Mouse (Mus musculus): ENCODE data around the gene Hmg20b. TPM values are rescaled to one million over a fixed set of nuclear protein-coding genes. Genes with fewer than 3 reads are reported as not detected.

Hmg20b gene
- polyA plus RNA-seq, 1 experiment from 2014 or later, result 100 TPM

DNA sequence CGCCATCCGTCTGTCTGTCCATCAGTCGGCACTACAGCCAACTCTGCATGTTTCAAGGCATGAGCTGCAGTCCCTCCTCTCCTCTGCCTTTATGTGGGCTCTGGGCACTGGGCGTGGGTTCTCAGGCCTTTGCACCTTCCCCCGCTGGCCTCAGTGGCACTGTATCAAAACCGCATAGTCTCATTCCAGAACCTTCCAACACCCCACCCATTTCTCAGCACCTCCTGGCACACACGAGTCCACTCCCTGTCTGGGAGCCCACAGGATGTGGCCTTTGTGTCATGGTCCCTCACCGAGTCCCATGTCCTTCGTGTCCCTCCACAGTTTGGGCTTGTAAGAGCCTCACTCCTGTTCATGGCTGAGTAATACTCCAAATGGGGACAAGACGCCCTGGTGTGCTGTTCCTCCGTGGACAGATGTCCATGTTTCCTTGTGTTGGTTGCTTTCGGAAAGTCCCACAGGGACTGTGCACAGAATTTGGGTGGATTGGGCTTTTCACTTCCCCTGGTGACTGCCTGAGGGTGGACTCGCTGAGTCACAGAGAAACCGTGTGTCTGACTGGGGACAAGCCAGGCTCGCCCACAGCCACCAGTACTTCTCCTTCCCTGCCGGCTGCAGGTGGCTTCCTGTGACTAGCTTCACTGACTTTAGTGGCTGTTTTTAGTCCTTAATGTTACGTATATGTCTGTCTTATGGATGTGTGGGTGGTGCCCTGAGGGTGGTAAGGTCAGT, 51.7 kb downstream of the Hmg20b start:
- Histone ChIP-seq H3K27me3 (ENCODE audit: control insufficient read depth, insufficient read depth, low read length) (no peaks in the 10 kb centered on the region), H3K4me3 (ENCODE audit: low read depth, low read length) (no peak overlapping the region), H3K36me3 (ENCODE audit: control insufficient read depth, insufficient read depth, low read length) (no peaks in the 10 kb centered on the region), H3K27ac (ENCODE audit: low read depth, low read length) (no peak overlapping the region), H3K4me2 (replicated peaks; ENCODE audit: low read depth, low read length) (no peak overlapping the region), H3K9ac (ENCODE audit: low read depth, low read length) (no peak overlapping the region), H3K9me3 (ENCODE audit: control insufficient read depth, low read length) (no peaks in the 10 kb centered on the region), H3K4me1 (replicated peaks; ENCODE audit: control insufficient read depth, insufficient read depth, low read length) (peaks cover 7% of the 10 kb centered on the region; the same call in 1 of the 2 replicates)
- ATAC-seq (ENCODE audit: low FRiP score) (no peak), DNase-seq (ENCODE audit: low spot score) (no peak)
- 94% methylated on average over 17 of the region's 17 CpGs for WGBS

- no peaks in the 10 kb centered on the region for H3K36me3 ChIP-seq (ENCODE audit: control insufficient read depth, insufficient read depth, low read length)
- H3K27me3 ChIP-seq (ENCODE audit: control insufficient read depth, insufficient read depth, low read length), result no peaks in the 10 kb centered on the region
- H3K9me3 ChIP-seq (ENCODE audit: control insufficient read depth, low read length), result no peaks in the 10 kb centered on the region
- H3K4me2 ChIP-seq (replicated peaks; ENCODE audit: low read depth, low read length), result no peak overlapping the region
- DNase-seq (ENCODE audit: low spot score) (no peak), ATAC-seq (ENCODE audit: low FRiP score) (no peak)
- no peak overlapping the region for H3K9ac ChIP-seq (ENCODE audit: low read depth, low read length)
- WGBS, result 61% methylated on average over 10 of the region's 10 CpGs
- no peak overlapping the region for H3K27ac ChIP-seq (ENCODE audit: low read depth, low read length)
- H3K4me1 ChIP-seq (replicated peaks; ENCODE audit: control insufficient read depth, insufficient read depth, low read length), result peaks cover 7% of the 10 kb centered on the region; the same call in 1 of the 2 replicates
- H3K4me3 ChIP-seq (ENCODE audit: low read depth, low read length), result no peak overlapping the region
Observed at GRCm38 (mm10) chr10:81297845-81298244, 52.4 kb downstream of the Hmg20b start.

DNA sequence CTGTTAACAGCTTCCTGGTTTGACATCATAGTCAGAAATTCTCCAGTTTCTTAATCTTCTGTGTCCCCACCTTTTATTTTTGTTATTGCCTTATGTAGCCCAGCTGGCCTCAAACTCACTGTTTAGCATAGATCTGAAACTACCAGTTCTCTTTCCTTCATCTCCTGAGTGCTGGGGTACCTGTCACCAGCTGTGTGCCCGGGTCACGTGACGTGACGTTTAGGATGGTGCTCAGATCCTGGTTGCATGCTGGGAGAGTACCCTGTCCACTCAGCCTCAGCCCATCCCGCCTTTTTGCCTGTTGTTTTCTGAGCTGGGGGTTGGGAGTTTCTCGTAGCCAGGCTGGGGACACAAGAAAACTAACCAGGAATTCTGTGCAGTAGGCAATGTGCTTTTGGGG, 53.0 kb downstream of the Hmg20b start:
- Histone ChIP-seq H3K27me3 (ENCODE audit: control insufficient read depth, insufficient read depth, low read length) (no peaks in the 10 kb centered on the region), H3K27ac (ENCODE audit: low read depth, low read length) (no peak overlapping the region), H3K4me2 (replicated peaks; ENCODE audit: low read depth, low read length) (no peak overlapping the region), H3K4me1 (replicated peaks; ENCODE audit: control insufficient read depth, insufficient read depth, low read length) (peaks cover 7% of the 10 kb centered on the region; the same call in 1 of the 2 replicates), H3K4me3 (ENCODE audit: low read depth, low read length) (no peak overlapping the region), H3K9me3 (ENCODE audit: control insufficient read depth, low read length) (no peaks in the 10 kb centered on the region), H3K9ac (ENCODE audit: low read depth, low read length) (no peak overlapping the region), H3K36me3 (ENCODE audit: control insufficient read depth, insufficient read depth, low read length) (no peaks in the 10 kb centered on the region)
- DNase-seq (ENCODE audit: low spot score) (no peak), ATAC-seq (ENCODE audit: low FRiP score) (no peak)
- 73% methylated on average over 6 of the region's 6 CpGs for WGBS

Other genes starting within 250 kb of the Hmg20b start
- 201 and 203 TPM in 2 replicates for gene Map2k2, start 244.6 kb downstream of the Hmg20b start, polyA plus RNA-seq (2014; fragmentation: Nextera tagmentation; extraction: Ambion mirVana)
- 6.6 and 7.9 TPM in 2 replicates for gene Zbtb7a, start 215.3 kb downstream of the Hmg20b start, polyA plus RNA-seq (2014; fragmentation: Nextera tagmentation; extraction: Ambion mirVana)
- 52.7 and 54.1 TPM in 2 replicates for gene Pias4, start 182.6 kb downstream of the Hmg20b start, polyA plus RNA-seq (2014; fragmentation: Nextera tagmentation; extraction: Ambion mirVana)
- gene Eef2, start 173.8 kb downstream of the Hmg20b start, polyA plus RNA-seq (2014; fragmentation: Nextera tagmentation; extraction: Ambion mirVana), result 380 and 413 TPM in 2 replicates
- gene Dapk3, start 167.5 kb downstream of the Hmg20b start, polyA plus RNA-seq (2014; fragmentation: Nextera tagmentation; extraction: Ambion mirVana), result 49.9 and 53.3 TPM in 2 replicates
- not detected in 2 replicates for gene 4930442H23Rik, start 166.6 kb downstream of the Hmg20b start, polyA plus RNA-seq (2014; fragmentation: Nextera tagmentation; extraction: Ambion mirVana)
- gene Nmrk2, start 148.4 kb downstream of the Hmg20b start, polyA plus RNA-seq (2014; fragmentation: Nextera tagmentation; extraction: Ambion mirVana), result 0.08 TPM in 1 of 2 replicates, not detected in the other
- 22.8 and 23.8 TPM in 2 replicates for gene Atcay, start 119.6 kb downstream of the Hmg20b start, polyA plus RNA-seq (2014; fragmentation: Nextera tagmentation; extraction: Ambion mirVana)
- gene Zfr2, start 117.3 kb downstream of the Hmg20b start, polyA plus RNA-seq (2014; fragmentation: Nextera tagmentation; extraction: Ambion mirVana), result 3.4 and 4.3 TPM in 2 replicates
- gene Matk, start 97.5 kb downstream of the Hmg20b start, polyA plus RNA-seq (2014; fragmentation: Nextera tagmentation; extraction: Ambion mirVana), result 3.1 and 3.3 TPM in 2 replicates
- 179 and 182 TPM in 2 replicates for gene Mrpl54, start 83.5 kb downstream of the Hmg20b start, polyA plus RNA-seq (2014; fragmentation: Nextera tagmentation; extraction: Ambion mirVana)
- gene Apba3, start 83.5 kb downstream of the Hmg20b start, polyA plus RNA-seq (2014; fragmentation: Nextera tagmentation; extraction: Ambion mirVana), result 32.1 and 33.5 TPM in 2 replicates
- 3.8 and 3.9 TPM in 2 replicates for gene Tjp3, start 58.9 kb downstream of the Hmg20b start, polyA plus RNA-seq (2014; fragmentation: Nextera tagmentation; extraction: Ambion mirVana)
- 46.3 and 47.0 TPM in 2 replicates for gene Pip5k1c, start 57.5 kb downstream of the Hmg20b start, polyA plus RNA-seq (2014; fragmentation: Nextera tagmentation; extraction: Ambion mirVana)
- gene Cactin, start 29.4 kb downstream of the Hmg20b start, polyA plus RNA-seq (2014; fragmentation: Nextera tagmentation; extraction: Ambion mirVana), result 26.0 and 28.9 TPM in 2 replicates
- gene Tbxa2r, start 21.7 kb downstream of the Hmg20b start, polyA plus RNA-seq (2014; fragmentation: Nextera tagmentation; extraction: Ambion mirVana), result 2.3 TPM in 2 replicates
- not detected in 2 replicates for gene Gipc3, start 7.2 kb downstream of the Hmg20b start, polyA plus RNA-seq (2014; fragmentation: Nextera tagmentation; extraction: Ambion mirVana)
- 3.9 and 4.6 TPM in 2 replicates for gene Mfsd12, start 7.0 kb upstream of the Hmg20b start, polyA plus RNA-seq (2014; fragmentation: Nextera tagmentation; extraction: Ambion mirVana)
- gene 4930404N11Rik, start 15.3 kb upstream of the Hmg20b start, polyA plus RNA-seq (2014; fragmentation: Nextera tagmentation; extraction: Ambion mirVana), result 0.47 TPM in 1 of 2 replicates, not detected in the other
- gene Fzr1, start 28.0 kb upstream of the Hmg20b start, polyA plus RNA-seq (2014; fragmentation: Nextera tagmentation; extraction: Ambion mirVana), result 83.0 and 92.1 TPM in 2 replicates
- 44.8 and 52.6 TPM in 2 replicates for gene Dohh, start 33.9 kb upstream of the Hmg20b start, polyA plus RNA-seq (2014; fragmentation: Nextera tagmentation; extraction: Ambion mirVana)
- gene Gm48551, start 34.0 kb upstream of the Hmg20b start, polyA plus RNA-seq (2014; fragmentation: Nextera tagmentation; extraction: Ambion mirVana), result 2.2 and 3.2 TPM in 2 replicates
- 0.49 and 1.0 TPM in 2 replicates for gene Gm48552, start 38.5 kb upstream of the Hmg20b start, polyA plus RNA-seq (2014; fragmentation: Nextera tagmentation; extraction: Ambion mirVana)
- 2.7 and 4.1 TPM in 2 replicates for gene Smim24, start 42.6 kb upstream of the Hmg20b start, polyA plus RNA-seq (2014; fragmentation: Nextera tagmentation; extraction: Ambion mirVana)
- gene Nfic, start 105.2 kb upstream of the Hmg20b start, polyA plus RNA-seq (2014; fragmentation: Nextera tagmentation; extraction: Ambion mirVana), result 10.9 and 11.9 TPM in 2 replicates
- 12.7 and 13.7 TPM in 2 replicates for gene Celf5, start 132.2 kb upstream of the Hmg20b start, polyA plus RNA-seq (2014; fragmentation: Nextera tagmentation; extraction: Ambion mirVana)
- gene Ncln, start 145.9 kb upstream of the Hmg20b start, polyA plus RNA-seq (2014; fragmentation: Nextera tagmentation; extraction: Ambion mirVana), result 43.5 and 46.9 TPM in 2 replicates
- 0.15 and 0.24 TPM in 2 replicates for gene S1pr4, start 149.7 kb upstream of the Hmg20b start, polyA plus RNA-seq (2014; fragmentation: Nextera tagmentation; extraction: Ambion mirVana)
- gene Gna15, start 173.7 kb upstream of the Hmg20b start, polyA plus RNA-seq (2014; fragmentation: Nextera tagmentation; extraction: Ambion mirVana), result 0.56 and 0.66 TPM in 2 replicates
- 57.3 and 61.7 TPM in 2 replicates for gene Gna11, start 194.7 kb upstream of the Hmg20b start, polyA plus RNA-seq (2014; fragmentation: Nextera tagmentation; extraction: Ambion mirVana)
- gene Aes, start 209.0 kb upstream of the Hmg20b start, polyA plus RNA-seq (2014; fragmentation: Nextera tagmentation; extraction: Ambion mirVana), result 264 and 280 TPM in 2 replicates
- 7.2 and 8.8 TPM in 2 replicates for gene Tle2, start 224.1 kb upstream of the Hmg20b start, polyA plus RNA-seq (2014; fragmentation: Nextera tagmentation; extraction: Ambion mirVana)

Measured in hindbrain, embryonic 11.5 days (tissue).